Mouse (Mus musculus) testis, adult 2 months (tissue): Measurements from ENCODE around the gene Atat1. TPM values are rescaled to one million over a fixed set of nuclear protein-coding genes. Genes with fewer than 3 reads are reported as not detected.
"Not testable (repeated sequence)": the region's sequence is repeated elsewhere in the genome, so short reads cannot be mapped to it uniquely, and the experiment has no call there.

Experiments
- H3K27ac ChIP-seq: fragments of 200-500 bp; 2 replicates; pipeline ENCODE4 v1.5.1; 2012; ENCODE audit warnings: low read depth, low read length; ENCODE audit not compliant: control insufficient read depth, insufficient read depth
- H3K27me3 ChIP-seq: fragments of 200-500 bp; 2 replicates; pipeline ENCODE4 v1.6.1; 2012; ENCODE audit warnings: mild to moderate bottlenecking, low read length, moderate library complexity; ENCODE audit not compliant: control insufficient read depth, insufficient read depth
- H3K36me3 ChIP-seq: fragments of 200-500 bp; 2 replicates; pipeline ENCODE4 v1.6.1; 2012; ENCODE audit warnings: mild to moderate bottlenecking, low read length; ENCODE audit not compliant: control insufficient read depth, insufficient read depth
- H3K4me1 ChIP-seq: fragments of 200-500 bp; 2 replicates; pipeline ENCODE4 v1.6.1; 2012; ENCODE audit warnings: low read length; ENCODE audit not compliant: control insufficient read depth, insufficient read depth
- H3K4me3 ChIP-seq: fragments of 200-500 bp; 2 replicates; pipeline ENCODE4 v1.5.1; 2012; ENCODE audit warnings: low read depth, mild to moderate bottlenecking, low read length, moderate library complexity, mixed read lengths; ENCODE audit not compliant: control insufficient read depth
- CTCF ChIP-seq: fragments of 200-500 bp; IDR thresholded peaks from 2 replicates; pipeline ENCODE4 v1.5.1; 2012; ENCODE audit warnings: low read depth, mild to moderate bottlenecking, inconsistent platforms, low read length, moderate library complexity; ENCODE audit not compliant: control insufficient read depth, insufficient read depth, insufficient replicate concordance
- POLR2A ChIP-seq: fragments of 200-500 bp; IDR thresholded peaks from 2 replicates; pipeline ENCODE4 v1.6.1; 2012; ENCODE audit warnings: low read depth, mild to moderate bottlenecking, inconsistent platforms, low read length, moderate library complexity; ENCODE audit not compliant: control insufficient read depth
- polyA plus RNA-seq: library from polyadenylated mRNA; depleted of rRNA; stranded (reverse); fragments of >200 nt; gene quantifications from 2 replicates; pipeline ENCODE4 v1.2.3, GENCODE M21; 2012; rRNA removed

The Atat1 gene
- 158 and 171 TPM in 2 replicates for polyA plus RNA-seq

GRCm38 (mm10) chr17:35909919-35910369 is at the start of gene Atat1:
TSS of gene Atat1 (minus strand) at chr17:35910075.
- H3K36me3 ChIP-seq = peaks cover 2% of the 10 kb centered on the region; the same call in 1 of the 2 replicates
- H3K27me3 ChIP-seq = no peaks in the 10 kb centered on the region
- peak within 1 kb of the TSS; percentile 98 for H3K27ac ChIP-seq
- peaks cover 6% of the 10 kb centered on the region for H3K4me1 ChIP-seq
- peak within 1 kb of the TSS; percentile 94 for H3K4me3 ChIP-seq
- TF ChIP-seq CTCF (0 out of 2 replicates have a peak, but pooled peaks have one; percentile 4), POLR2A (peak; percentile 89)

- Histone ChIP-seq H3K4me1 (no peaks in the 10 kb centered on the region), H3K4me3 (no peak overlapping the region), H3K27ac (no peak overlapping the region), H3K27me3 (no peaks in the 10 kb centered on the region), H3K36me3 (peaks cover 7% of the 10 kb centered on the region)
- no peak for TF ChIP-seq CTCF
- no peak for TF ChIP-seq POLR2A
Observed at GRCm38 (mm10) chr17:35958533-35959223, 48.8 kb upstream of the Atat1 start.

GRCm38 (mm10) chr17:35954665-35955064 is 44.8 kb upstream of the Atat1 start:
- Histone ChIP-seq H3K36me3 (no peaks in the 10 kb centered on the region; the same call in 1 of the 2 replicates), H3K27ac (no peak overlapping the region), H3K27me3 (no peaks in the 10 kb centered on the region), H3K4me3 (no peak overlapping the region), H3K4me1 (no peaks in the 10 kb centered on the region)
- no peak for TF ChIP-seq CTCF

GRCm38 (mm10) chr17:35952559-35952958 is 42.7 kb upstream of the Atat1 start:
- H3K4me1 ChIP-seq, H3K27me3 ChIP-seq, H3K36me3 ChIP-seq, H3K27ac ChIP-seq, H3K4me3 ChIP-seq: not testable (repeated sequence)

- not testable (repeated sequence) for H3K36me3 ChIP-seq, H3K27me3 ChIP-seq, H3K4me1 ChIP-seq, H3K4me3 ChIP-seq, H3K27ac ChIP-seq
Observed at GRCm38 (mm10) chr17:35950946-35951345, 41.1 kb upstream of the Atat1 start.

GRCm38 (mm10) chr17:35939941-35940340 is 30.1 kb upstream of the Atat1 start:
- Histone ChIP-seq H3K27me3 (no peaks in the 10 kb centered on the region), H3K27ac (no peak overlapping the region), H3K4me3 (no peak overlapping the region), H3K36me3 (no peaks in the 10 kb centered on the region), H3K4me1 (no peaks in the 10 kb centered on the region)
- no peak for TF ChIP-seq POLR2A

GRCm38 (mm10) chr17:35939108-35939507 is 29.2 kb upstream of the Atat1 start:
- Histone ChIP-seq H3K27me3 (no peaks in the 10 kb centered on the region), H3K36me3 (no peaks in the 10 kb centered on the region), H3K4me1 (no peaks in the 10 kb centered on the region), H3K27ac (no peak overlapping the region), H3K4me3 (no peak overlapping the region)
- no peak for TF ChIP-seq POLR2A
- TF ChIP-seq CTCF = no peak

GRCm38 (mm10) chr17:35937700-35938348 is 27.9 kb upstream of the Atat1 start:
- no peaks in the 10 kb centered on the region for H3K4me1 ChIP-seq
- H3K27me3 ChIP-seq = no peaks in the 10 kb centered on the region
- H3K36me3 ChIP-seq = no peaks in the 10 kb centered on the region
- H3K27ac ChIP-seq = no peak overlapping the region
- TF ChIP-seq CTCF (peak; percentile 83; the same call in 1 of the 2 replicates), POLR2A (no peak)
- H3K4me3 ChIP-seq = no peak overlapping the region

- H3K36me3 ChIP-seq, H3K27me3 ChIP-seq, H3K27ac ChIP-seq, H3K4me1 ChIP-seq: not testable (repeated sequence)
- H3K4me3 ChIP-seq = peak overlapping the region; percentile 37
Observed at GRCm38 (mm10) chr17:35935763-35936162, 25.9 kb upstream of the Atat1 start.
